Mouse (Mus musculus): ENCODE data around the gene Epp13. TPM values are rescaled to one million over a fixed set of nuclear protein-coding genes. Genes with fewer than 3 reads are reported as not detected.
A peak's percentile ranks its signal among the peaks of the same experiment; 100 is the strongest.
"Not testable (repeated sequence)": the region's sequence is repeated elsewhere in the genome, so short reads cannot be mapped to it uniquely, and the experiment has no call there.

Gene Epp13
- polyA plus RNA-seq, 1 experiment from 2014 or later: not detected

GRCm38 (mm10) chr7:6277906-6278305 lies 25.4 kb downstream of the Epp13 start:
- no peaks in the 10 kb centered on the region for H3K36me3 ChIP-seq (ENCODE audit: control insufficient read depth, insufficient read depth, low read length)
- H3K27ac ChIP-seq (ENCODE audit: low read depth, low read length): no peak overlapping the region
- WGBS: 28% methylated on average over 3 of the region's 3 CpGs
- no peaks in the 10 kb centered on the region for H3K4me1 ChIP-seq (ENCODE audit: control insufficient read depth, insufficient read depth, low read length)
- H3K4me2 ChIP-seq (replicated peaks; ENCODE audit: low read depth, low read length): no peak overlapping the region
- no peak overlapping the region for H3K4me3 ChIP-seq (ENCODE audit: low read length)
- no peaks in the 10 kb centered on the region for H3K9me3 ChIP-seq (ENCODE audit: control insufficient read depth, low read length)
- no peak overlapping the region for H3K9ac ChIP-seq (ENCODE audit: low read depth, low read length)
- no peaks in the 10 kb centered on the region for H3K27me3 ChIP-seq (ENCODE audit: control insufficient read depth, insufficient read depth, low read length)
- ATAC-seq (ENCODE audit: low FRiP score, low TSS enrichment): no peak

GRCm38 (mm10) chr7:6282749-6283148 lies 30.2 kb downstream of the Epp13 start:
- H3K4me1 ChIP-seq (ENCODE audit: control insufficient read depth, insufficient read depth, low read length): peaks cover 4% of the 10 kb centered on the region; the same call in 1 of the 2 replicates
- no peaks in the 10 kb centered on the region for H3K27me3 ChIP-seq (ENCODE audit: control insufficient read depth, insufficient read depth, low read length)
- H3K9ac ChIP-seq (ENCODE audit: low read depth, low read length): no peak overlapping the region; the same call in 1 of the 2 replicates
- no peak for ATAC-seq (ENCODE audit: low FRiP score, low TSS enrichment)
- WGBS: 0% methylated on average over 1 of the region's 1 CpGs
- peak overlapping the region; percentile 58 for H3K4me2 ChIP-seq (replicated peaks; ENCODE audit: low read depth, low read length)
- H3K36me3 ChIP-seq (ENCODE audit: control insufficient read depth, insufficient read depth, low read length): no peaks in the 10 kb centered on the region
- H3K4me3 ChIP-seq (ENCODE audit: low read length): peak overlapping the region; percentile 49
- H3K27ac ChIP-seq (ENCODE audit: low read depth, low read length): no peak overlapping the region; the same call in 1 of the 2 replicates
- no peaks in the 10 kb centered on the region for H3K9me3 ChIP-seq (ENCODE audit: control insufficient read depth, low read length)

DNA sequence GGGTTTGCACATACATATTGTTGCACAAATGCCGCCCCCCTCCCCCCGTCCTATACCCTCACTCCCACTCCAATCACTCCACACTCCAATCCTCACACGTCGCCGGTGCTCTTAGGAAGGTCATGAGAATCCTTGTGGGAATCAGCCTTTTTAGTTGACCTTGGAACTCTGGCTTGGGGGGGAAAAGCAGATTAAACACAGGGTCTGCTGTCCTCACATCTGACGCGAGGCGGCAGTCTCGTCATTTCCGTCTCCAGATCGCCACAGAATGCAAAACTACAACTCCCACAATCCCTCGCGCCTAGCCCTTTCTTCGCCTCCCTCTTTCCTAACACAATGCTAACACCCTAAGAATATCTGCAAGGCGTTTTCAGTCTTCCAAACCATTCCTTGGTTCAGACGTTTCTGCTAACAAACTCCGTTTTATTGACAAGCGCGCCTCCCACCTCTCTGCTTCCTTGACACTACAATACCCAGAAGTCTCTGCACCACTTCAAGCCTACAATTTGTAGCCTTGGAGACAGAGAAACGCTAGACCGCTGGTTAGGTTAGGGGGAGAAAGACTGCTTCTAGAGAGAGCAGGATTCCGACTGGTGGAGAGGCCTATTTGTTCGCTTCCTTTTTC lies 31.1 kb downstream of the Epp13 start:
- ATAC-seq (ENCODE audit: low FRiP score, low TSS enrichment): peak; percentile 66
- H3K9ac ChIP-seq (ENCODE audit: low read depth, low read length): peak overlapping the region; percentile 62; the same call in 1 of the 2 replicates
- no peaks in the 10 kb centered on the region for H3K27me3 ChIP-seq (ENCODE audit: control insufficient read depth, insufficient read depth, low read length)
- H3K36me3 ChIP-seq (ENCODE audit: control insufficient read depth, insufficient read depth, low read length): no peaks in the 10 kb centered on the region
- H3K4me2 ChIP-seq (replicated peaks; ENCODE audit: low read depth, low read length): peak overlapping the region; percentile 58
- peak overlapping the region; percentile 49 for H3K4me3 ChIP-seq (ENCODE audit: low read length)
- no peaks in the 10 kb centered on the region for H3K9me3 ChIP-seq (ENCODE audit: control insufficient read depth, low read length)
- 1% methylated on average over 23 of the region's 23 CpGs for WGBS
- H3K4me1 ChIP-seq (ENCODE audit: control insufficient read depth, insufficient read depth, low read length): peaks cover 4% of the 10 kb centered on the region; the same call in 1 of the 2 replicates
- peak overlapping the region; percentile 78 for H3K27ac ChIP-seq (ENCODE audit: low read depth, low read length)

- H3K4me2 ChIP-seq (replicated peaks; ENCODE audit: low read depth, low read length): no peak overlapping the region
- H3K36me3 ChIP-seq (ENCODE audit: control insufficient read depth, insufficient read depth, low read length): no peaks in the 10 kb centered on the region
- peaks cover 4% of the 10 kb centered on the region; the same call in 1 of the 2 replicates for H3K4me1 ChIP-seq (ENCODE audit: control insufficient read depth, insufficient read depth, low read length)
- H3K4me3 ChIP-seq (ENCODE audit: low read length): no peak overlapping the region
- H3K9me3 ChIP-seq (ENCODE audit: control insufficient read depth, low read length): no peaks in the 10 kb centered on the region
- no peak overlapping the region for H3K27ac ChIP-seq (ENCODE audit: low read depth, low read length)
- ATAC-seq (ENCODE audit: low FRiP score, low TSS enrichment): no peak
- H3K9ac ChIP-seq (ENCODE audit: low read depth, low read length): no peak overlapping the region
- 79% methylated on average over 4 of the region's 4 CpGs for WGBS
- H3K27me3 ChIP-seq (ENCODE audit: control insufficient read depth, insufficient read depth, low read length): no peaks in the 10 kb centered on the region
Measured at GRCm38 (mm10) chr7:6284442-6285012, 32.0 kb downstream of the Epp13 start.

DNA sequence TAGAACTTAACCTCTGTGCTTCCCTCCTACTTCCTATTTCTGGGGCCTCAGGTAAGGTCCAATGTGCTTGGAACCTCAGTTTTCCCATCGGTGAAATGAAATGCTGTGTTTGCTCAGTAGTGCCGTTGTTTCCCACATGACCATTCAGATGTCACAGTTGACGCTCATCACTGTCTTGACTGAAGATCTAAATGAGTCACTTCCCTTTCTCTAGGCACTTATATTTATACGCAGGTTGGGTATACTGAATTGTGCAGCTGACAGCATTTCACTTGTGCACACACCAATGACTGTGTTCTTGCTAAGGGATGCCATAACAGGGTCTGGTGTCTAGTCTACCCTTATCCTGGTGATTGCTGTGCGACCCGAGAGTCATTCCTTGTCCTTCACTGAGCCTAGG lies 32.9 kb downstream of the Epp13 start:
- Histone ChIP-seq H3K4me3 (ENCODE audit: low read length) (no peak overlapping the region), H3K27me3 (ENCODE audit: control insufficient read depth, insufficient read depth, low read length) (no peaks in the 10 kb centered on the region), H3K4me1 (ENCODE audit: control insufficient read depth, insufficient read depth, low read length) (peaks cover 4% of the 10 kb centered on the region; the same call in 1 of the 2 replicates), H3K27ac (ENCODE audit: low read depth, low read length) (no peak overlapping the region), H3K9ac (ENCODE audit: low read depth, low read length) (no peak overlapping the region), H3K4me2 (replicated peaks; ENCODE audit: low read depth, low read length) (no peak overlapping the region), H3K36me3 (ENCODE audit: control insufficient read depth, insufficient read depth, low read length) (no peaks in the 10 kb centered on the region), H3K9me3 (ENCODE audit: control insufficient read depth, low read length) (no peaks in the 10 kb centered on the region)
- ATAC-seq (ENCODE audit: low FRiP score, low TSS enrichment): no peak
- 88% methylated on average over 6 of the region's 6 CpGs for WGBS

DNA sequence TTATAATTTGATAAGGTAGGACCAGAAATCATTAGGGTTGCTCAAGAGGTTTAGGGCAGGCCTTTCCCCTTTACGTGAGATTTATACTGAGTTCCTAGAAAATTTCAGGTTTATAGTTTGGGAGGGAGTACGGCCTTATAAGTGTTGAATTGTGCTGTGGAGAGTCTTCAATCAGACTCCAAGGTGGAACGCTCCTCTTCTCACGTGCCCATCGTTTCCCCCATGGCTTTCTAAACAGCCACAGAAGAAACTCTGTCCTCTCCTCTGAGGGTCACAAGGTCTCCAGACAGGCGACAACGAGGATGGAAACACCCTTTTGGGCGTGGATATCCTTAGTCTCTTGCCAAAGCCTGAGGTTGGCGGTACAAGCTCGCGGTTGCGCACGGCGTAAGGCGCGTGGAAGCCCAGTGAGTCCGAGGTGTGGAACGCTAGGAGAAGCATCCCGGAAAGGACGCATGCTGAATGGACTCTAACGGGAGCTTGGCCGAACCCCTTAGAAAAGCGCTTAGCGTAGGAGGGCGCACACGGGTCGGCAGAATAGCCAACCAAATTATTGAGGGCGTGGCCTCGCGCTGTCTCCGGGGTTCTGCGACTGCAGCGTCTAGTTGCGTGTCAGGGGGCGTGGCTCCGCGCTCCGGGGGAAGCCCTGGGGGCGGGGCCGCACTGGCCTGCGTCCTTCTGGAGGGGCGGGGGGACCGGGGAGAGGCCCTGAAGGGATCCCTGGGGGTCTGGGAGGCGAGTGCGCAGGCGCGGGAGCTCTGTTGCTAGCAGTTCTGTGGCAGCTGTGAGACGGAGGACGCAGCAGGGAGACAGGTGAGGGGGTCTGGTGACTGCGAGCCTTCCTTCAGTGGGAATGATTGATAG lies 33.6 kb downstream of the Epp13 start, which contains the start of gene Zfp667:
TSS of gene Zfp667 (plus strand) at position 738 of the 864 bp plus-strand sequence.
- H3K4me3 ChIP-seq (ENCODE audit: low read length): peak within 1 kb of the TSS; percentile 45
- peak; percentile 85 for ATAC-seq (ENCODE audit: low FRiP score, low TSS enrichment)

DNA sequence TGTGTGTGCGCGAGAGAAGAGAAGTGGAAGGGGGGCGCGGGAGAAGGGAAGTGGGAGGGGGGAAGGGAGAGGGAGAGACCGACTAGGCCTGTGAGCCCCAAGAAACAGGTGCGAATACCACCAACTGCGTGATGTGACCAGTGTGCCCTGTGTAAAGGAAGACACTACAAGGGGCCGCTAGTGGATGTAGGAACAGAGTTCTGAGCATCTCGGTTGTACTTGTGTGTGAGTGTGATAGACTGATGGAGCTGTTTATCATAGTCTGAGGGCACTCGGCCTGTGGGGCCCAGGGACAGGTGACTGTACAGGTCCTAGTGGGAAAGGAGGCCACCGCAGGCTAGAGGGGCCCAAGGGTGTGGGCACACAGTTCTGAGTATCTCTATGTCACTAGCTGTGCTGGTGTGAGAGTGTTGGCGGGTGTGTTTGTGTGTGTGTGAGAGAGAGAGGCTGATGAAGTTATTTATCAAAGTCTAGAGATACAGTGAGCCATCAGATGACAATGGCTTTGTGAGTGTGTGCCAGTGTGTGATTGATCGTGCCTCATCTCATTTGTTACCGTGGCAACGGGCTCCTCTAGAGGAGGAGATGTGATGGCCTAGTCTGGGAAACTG lies 34.5 kb downstream of the Epp13 start:
- H3K9ac ChIP-seq (ENCODE audit: low read depth, low read length): peak overlapping the region; percentile 56
- H3K27ac ChIP-seq (ENCODE audit: low read depth, low read length): no peak overlapping the region
- no peaks in the 10 kb centered on the region for H3K36me3 ChIP-seq (ENCODE audit: control insufficient read depth, insufficient read depth, low read length)
- peak overlapping the region; percentile 45 for H3K4me3 ChIP-seq (ENCODE audit: low read length)
- no peaks in the 10 kb centered on the region for H3K27me3 ChIP-seq (ENCODE audit: control insufficient read depth, insufficient read depth, low read length)
- peaks cover 4% of the 10 kb centered on the region; the same call in 1 of the 2 replicates for H3K4me1 ChIP-seq (ENCODE audit: control insufficient read depth, insufficient read depth, low read length)
- WGBS: 31% methylated on average over 15 of the region's 15 CpGs
- no peaks in the 10 kb centered on the region for H3K9me3 ChIP-seq (ENCODE audit: control insufficient read depth, low read length)
- peak overlapping the region; percentile 68 for H3K4me2 ChIP-seq (replicated peaks; ENCODE audit: low read depth, low read length)
- peak; percentile 4 for ATAC-seq (ENCODE audit: low FRiP score, low TSS enrichment)

More for the DNA sequence above, 33.6 kb downstream of the Epp13 start, which contains the start of gene Zfp667:
- Histone ChIP-seq H3K27me3 (ENCODE audit: control insufficient read depth, insufficient read depth, low read length) (no peaks in the 10 kb centered on the region), H3K9me3 (ENCODE audit: control insufficient read depth, low read length) (no peaks in the 10 kb centered on the region), H3K9ac (ENCODE audit: low read depth, low read length) (peak within 1 kb of the TSS; percentile 56), H3K27ac (ENCODE audit: low read depth, low read length) (peak within 1 kb of the TSS; percentile 38; the same call in 1 of the 2 replicates), H3K4me2 (replicated peaks; ENCODE audit: low read depth, low read length) (peak within 1 kb of the TSS; percentile 68), H3K4me1 (ENCODE audit: control insufficient read depth, insufficient read depth, low read length) (peaks cover 4% of the 10 kb centered on the region; the same call in 1 of the 2 replicates), H3K36me3 (ENCODE audit: control insufficient read depth, insufficient read depth, low read length) (no peaks in the 10 kb centered on the region)
- WGBS: 3% methylated on average over 49 of the region's 50 CpGs

GRCm38 (mm10) chr7:6291121-6291520 lies 38.6 kb downstream of the Epp13 start:
- H3K27ac ChIP-seq (ENCODE audit: low read depth, low read length); H3K27me3 ChIP-seq (ENCODE audit: control insufficient read depth, insufficient read depth, low read length); H3K9ac ChIP-seq (ENCODE audit: low read depth, low read length); H3K4me1 ChIP-seq (ENCODE audit: control insufficient read depth, insufficient read depth, low read length); H3K4me2 ChIP-seq (replicated peaks; ENCODE audit: low read depth, low read length); ATAC-seq (ENCODE audit: low FRiP score, low TSS enrichment); H3K4me3 ChIP-seq (ENCODE audit: low read length); H3K9me3 ChIP-seq (ENCODE audit: control insufficient read depth, low read length); H3K36me3 ChIP-seq (ENCODE audit: control insufficient read depth, insufficient read depth, low read length): not testable (repeated sequence)
- WGBS: 93% methylated on average over 4 of the region's 6 CpGs
